Mouse (Mus musculus) heart, postnatal 10 days (tissue): ENCODE measurements around the gene Sirt7. TPM values are rescaled to one million over a fixed set of nuclear protein-coding genes. Genes with fewer than 3 reads are reported as not detected.

ENCODE experiments used
- DNase-seq, 2 experiments: peaks; one replicate each; pipeline ENCODE4 v3.0.0; 2021
- intact Hi-C: fragments of 180-260 bp; cut with DNase I; formaldehyde crosslinking; loops from one replicate; pipeline ENCODE4 v1.15.1; 2025
- total RNA-seq, 2 experiments: library from RNA; stranded (reverse); gene quantifications; 2 replicates each; pipeline ENCODE4 v1.2.3; 2021

The Sirt7 gene
- total RNA-seq, result 10 to 100 TPM; 11.9 to 12.5 TPM

DNA sequence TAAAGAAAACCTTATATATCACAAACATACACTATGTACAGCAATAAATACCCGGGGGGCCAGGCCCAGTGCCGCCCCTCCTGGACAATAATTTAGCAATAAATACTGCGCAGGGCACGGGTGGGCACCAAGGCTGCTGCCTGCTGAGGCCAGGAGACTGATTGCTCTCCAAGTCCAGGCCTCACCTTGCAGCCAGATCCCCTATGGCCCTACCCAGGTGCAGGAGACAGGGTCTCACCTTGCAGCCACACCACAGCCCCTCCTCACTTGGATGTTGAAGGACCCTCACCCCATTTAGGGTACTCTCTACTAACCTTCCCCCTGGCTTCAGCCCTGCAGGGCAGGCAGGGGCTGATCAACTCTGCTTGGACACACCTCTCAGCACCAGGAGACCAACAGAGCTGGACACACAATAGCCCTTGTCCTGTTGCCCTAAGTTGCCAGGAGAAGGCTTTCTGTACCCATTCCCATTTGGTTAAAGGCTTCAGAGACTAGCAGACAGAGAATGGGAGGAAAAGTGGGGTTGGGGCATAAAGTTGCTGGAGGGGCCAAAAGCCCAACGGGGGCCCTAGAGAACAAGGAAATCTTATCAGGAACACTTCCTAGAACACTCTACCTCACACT, at the start of gene Sirt7:
TSS of gene Sirt7 (minus strand) at position 89 of the 624 bp plus-strand sequence.
- intact Hi-C loops, result no loop called here
- DNase-seq, result no peak

DNA sequence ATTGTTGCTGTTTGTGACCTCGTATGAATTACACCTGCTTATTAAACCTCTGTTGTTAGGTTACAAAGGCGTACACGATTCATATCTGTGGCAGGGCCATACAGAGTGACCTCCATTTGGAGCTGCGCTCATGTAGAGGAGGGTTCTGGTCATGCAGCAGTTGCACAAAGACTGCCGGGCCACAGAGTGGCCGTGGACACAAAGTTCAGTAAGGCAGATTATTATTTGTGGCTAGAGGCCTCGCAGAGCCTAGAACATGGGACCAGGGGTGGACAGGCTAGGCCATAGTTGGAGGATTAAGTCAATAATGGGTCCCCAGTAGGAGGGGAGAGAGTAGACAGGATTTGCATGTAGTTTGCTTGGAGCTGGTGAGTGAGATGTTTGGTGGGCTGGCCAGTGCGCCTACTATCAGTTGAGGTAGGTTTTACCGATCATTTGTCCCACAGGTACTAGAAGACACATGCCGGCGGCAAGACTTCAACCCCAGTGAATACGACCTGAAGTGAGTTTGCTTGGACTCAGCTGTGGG, 48.6 kb upstream of the Sirt7 start:
- intact Hi-C loops, result no loop called here
- DNase-seq, result no peak

DNA sequence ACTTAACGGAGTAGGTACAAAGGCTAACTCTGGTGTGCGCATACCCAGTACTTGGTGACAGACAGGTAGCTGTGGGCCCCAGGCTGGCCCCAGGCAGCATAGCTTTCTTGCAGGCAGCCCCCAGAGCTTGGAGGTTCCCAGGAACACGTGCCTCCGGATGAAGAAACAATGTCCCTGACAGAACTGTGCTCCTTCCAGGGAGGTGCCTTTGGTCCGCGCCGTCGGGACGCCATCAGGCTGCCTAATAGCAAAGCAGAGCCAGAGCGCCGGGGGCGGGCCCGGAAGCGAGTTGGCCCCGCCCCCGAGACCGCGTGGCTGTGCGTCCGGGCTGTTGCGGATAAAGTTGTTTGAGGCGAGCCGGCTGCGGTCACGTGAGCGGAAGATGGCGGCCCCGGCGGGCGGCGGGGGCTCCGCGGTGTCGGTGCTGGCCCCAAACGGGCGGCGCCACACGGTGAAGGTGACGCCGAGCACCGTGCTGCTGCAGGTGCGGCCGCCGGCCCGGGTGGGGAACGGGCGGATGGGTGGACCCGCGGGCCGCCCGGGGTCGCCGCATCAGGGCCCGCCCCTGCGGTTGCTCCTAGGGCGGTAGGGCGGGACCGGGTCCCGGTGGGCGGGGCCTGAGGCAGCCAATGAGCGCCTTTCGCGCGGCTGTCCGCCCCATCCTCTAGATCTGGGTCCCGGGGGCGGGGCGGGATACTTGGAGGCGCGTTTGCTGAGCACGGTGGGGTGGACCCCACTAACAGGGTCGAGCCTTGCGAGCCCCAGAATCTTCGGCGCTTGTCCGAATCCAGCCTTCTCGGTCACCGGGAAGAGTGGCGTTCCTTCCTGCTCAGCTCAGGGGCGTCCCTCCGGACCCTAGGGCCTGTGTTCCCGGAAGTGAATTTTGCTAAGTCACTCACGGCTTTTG, 47.9 kb upstream of the Sirt7 start, which contains the start of gene Aspscr1:
TSS of gene Aspscr1 (plus strand) at position 287 of the 907 bp plus-strand sequence.
- intact Hi-C loops, result no loop called here
- peak; percentile 95 to 97 for DNase-seq

DNA sequence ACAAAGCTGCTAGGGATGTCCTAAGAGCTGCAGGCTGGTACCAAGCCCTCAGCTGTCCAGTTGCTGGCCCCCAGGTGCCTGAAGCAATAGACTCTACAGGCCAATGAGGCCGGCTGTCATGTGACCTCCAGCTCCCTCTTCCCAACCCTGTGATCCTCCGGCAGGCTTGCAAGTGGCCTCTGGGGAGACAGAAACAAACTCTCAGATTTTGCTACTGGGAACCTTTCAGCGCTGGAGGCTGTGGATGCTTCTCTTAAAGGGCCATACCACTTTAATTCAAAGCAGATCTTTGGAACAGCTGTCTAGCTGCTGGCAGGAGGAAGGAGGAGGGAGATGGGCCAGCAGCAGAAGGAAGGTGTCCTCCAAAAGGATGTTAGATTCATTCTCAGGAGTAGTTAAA, 41.6 kb upstream of the Sirt7 start:
- peak in 1 of 2 experiments; percentile 36 for DNase-seq
- intact Hi-C loops, result no loop called here

DNA sequence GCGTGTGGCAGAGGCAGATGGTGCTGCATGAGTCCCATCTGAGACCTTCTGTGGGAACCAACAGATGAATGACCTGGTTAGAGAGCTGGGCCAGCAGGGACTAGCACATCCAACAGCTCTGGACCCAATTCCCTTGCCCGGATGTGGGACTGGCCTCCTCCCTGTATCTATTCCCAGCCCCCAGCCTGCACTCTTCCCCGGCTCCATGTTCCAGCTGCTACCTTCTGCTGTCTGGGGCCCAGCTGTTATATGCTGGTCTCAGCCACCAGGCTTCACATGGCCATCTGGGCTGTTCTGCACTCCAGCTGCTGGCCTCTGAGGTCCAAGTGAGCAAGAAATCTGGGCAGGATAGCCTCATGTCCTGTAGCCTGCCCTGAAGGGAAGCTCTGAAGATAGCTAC, 40.4 kb upstream of the Sirt7 start:
- intact Hi-C loops, result no loop called here
- peak; percentile 85 for DNase-seq

DNA sequence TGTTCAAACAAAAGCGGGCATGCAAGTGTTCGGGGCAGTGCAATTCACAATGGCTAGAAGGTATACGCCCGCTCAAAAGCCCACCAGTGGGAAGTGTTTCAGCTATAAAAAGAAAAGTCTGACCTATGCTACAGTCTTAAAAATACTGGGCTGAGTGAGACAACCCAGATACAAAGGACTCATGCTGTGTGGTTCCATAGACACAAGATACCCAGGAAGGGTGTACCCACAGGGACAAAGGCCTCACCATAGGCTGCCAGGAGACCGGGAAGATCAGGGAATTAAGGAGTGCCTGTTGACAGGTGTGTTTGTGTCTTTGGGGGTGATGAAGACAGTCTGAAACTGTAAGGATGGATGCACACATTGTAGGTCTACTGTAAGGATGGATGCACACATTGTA, 38.7 kb upstream of the Sirt7 start:
- intact Hi-C loops, result no loop called here
- DNase-seq, result no peak

DNA sequence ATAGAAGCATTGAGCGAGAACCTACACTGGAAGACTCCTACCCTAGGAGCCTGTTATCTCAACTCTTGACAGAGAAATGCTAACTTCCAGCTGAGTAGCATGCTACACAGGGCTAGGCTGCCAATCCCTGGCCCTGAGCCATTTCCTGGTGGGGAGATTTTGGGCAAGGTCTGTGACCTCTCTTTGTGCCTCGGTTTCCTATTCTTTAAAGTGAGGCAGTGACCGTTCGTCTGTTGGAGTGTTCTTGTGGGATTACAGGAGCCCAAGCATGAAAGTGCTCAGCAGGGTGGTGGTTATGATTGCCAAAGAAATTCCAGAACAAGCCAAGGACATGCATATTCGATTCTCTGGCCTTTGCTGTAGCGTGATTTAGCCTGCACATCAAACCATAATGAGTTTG, 37.7 kb upstream of the Sirt7 start:
- intact Hi-C loops, result no loop called here
- DNase-seq, result no peak

DNA sequence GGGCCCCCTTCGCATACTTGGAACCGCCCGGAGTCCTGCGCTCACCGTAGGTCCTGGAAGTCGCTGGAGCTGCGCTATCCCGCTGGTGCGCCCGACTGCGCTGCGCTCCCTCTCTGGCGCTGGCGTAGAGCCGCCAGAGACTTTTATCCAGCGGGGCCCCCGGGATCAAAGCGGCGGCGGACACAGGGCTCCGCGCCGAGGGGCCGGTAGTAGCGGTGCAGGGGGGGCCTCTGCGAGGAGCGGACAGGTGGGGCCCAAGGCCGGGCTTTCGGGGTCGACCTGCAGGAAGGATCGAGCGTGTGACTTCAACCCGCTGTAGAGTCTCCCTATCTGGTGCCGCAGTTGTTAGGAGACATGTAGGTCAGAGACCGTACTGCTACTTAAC, 36.0 kb upstream of the Sirt7 start, which contains the start of gene Notum:
TSS of gene Notum (minus strand) at position 100 of the 385 bp plus-strand sequence.
- DNase-seq, result no peak
- intact Hi-C loops, result no loop called here

DNA sequence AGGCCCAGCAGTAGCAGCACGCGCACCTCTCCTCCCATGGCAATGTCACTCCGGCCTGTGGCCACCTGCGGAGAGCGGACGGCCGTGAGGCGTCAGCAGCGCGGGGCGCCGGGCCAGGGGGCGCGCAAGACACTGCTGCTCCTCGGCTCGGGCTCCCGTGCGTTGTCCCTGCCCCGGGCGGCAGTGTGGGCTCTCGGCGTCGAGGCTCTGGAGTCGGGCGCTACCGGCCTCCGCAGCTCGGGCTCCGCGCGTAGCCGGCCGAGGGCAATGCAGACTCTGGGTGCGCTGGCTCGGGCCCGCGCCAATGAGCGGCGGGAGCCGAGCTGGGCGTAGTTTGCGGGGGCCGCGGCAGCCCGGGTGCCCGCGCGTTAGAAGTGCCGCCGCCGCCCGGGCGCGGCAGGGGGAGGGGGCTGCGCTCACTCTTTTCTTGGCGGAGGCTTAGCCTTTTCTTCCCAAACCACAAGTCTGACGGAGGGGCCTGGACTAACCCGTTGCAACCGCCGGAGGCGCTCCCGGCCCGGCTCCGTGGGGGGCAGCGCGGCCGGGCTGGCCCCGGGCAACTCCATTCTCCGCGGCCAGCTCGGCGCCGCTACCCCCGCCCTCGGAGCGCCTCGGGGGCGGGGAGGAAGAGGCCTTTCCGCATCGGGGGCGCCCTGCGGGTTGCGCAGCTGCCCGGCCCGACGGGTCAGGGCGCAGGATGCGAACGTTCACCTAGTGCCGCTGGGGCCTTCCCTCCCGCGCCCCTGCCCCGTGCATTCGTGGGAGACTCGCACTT, 35.4 kb upstream of the Sirt7 start:
- peak; percentile 42 to 51 for DNase-seq
- intact Hi-C loops, result no loop called here

DNA sequence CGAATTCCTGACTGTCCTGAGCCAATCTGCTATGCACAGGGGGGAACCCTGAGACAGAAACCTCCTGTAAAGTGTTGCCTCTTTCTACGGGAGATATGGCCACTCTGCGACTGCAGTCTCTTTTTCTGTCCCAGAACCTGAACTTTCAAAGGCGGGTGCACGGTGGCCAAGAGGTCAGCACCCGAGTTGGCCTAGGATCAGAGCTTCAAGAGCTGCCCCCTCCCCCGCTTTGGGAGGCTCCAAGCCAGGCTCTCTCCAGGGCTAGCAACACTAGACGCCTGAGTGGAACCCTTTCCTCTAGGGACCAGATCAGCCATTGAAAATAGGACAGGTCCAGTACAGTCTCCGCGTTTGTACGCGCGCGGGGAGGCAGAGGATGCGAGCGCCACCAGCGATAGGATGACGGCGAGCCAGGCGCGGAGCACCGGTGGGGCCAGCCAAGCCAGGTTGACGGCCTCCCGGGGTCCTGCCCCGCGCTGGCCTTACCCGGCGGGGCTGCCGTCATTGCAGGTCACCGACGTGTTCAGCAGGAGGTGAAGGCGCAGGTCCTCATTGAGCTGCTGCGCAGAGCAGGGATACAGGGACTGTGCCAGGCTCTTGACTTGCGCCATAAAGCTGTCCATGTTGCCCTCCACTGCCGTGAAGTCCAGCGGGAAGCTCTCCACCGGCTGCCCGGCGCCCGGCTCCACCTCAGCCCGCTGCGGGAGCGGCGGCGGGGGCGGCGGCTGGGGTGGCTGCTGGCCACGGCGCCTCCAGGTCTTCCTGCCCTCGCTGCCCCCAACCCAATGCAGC, 34.7 kb upstream of the Sirt7 start:
- no peak for DNase-seq
- intact Hi-C loops, result loop anchor here (1.0 to 5.0 kb wide), 3 partner anchors 19 to 118 kb away; no protein-coding TSS in a partner anchor

DNA sequence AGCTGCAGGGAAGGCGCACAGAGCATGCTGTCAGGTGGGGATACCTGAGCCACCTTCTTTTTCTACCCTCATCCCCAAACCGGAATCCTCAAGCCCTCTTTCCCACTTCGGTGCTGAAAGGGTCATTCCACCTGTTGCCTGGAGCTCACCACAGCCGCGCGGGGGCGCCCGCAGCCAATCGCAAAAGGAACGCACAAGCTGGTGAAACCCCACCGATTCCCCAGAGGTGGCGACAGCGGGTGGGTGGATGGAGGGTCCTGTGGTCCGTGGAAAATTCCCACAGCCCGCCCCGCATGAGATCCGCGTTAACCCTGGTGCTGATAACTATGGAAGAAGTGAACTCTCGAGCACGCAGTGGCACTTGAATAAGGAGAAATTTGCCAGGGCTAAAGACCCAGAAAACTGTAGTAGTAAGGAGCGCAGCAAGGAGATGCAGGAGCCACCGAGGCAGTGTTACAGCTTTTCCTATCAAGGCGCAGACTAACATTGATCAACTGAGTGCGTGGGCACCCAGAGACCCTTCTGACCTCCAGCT, 33.9 kb upstream of the Sirt7 start:
- intact Hi-C loops, result loop anchor here (1.0 to 5.0 kb wide), 3 partner anchors 20 to 118 kb away; no protein-coding TSS in a partner anchor
- DNase-seq, result peak; percentile 85 to 90

DNA sequence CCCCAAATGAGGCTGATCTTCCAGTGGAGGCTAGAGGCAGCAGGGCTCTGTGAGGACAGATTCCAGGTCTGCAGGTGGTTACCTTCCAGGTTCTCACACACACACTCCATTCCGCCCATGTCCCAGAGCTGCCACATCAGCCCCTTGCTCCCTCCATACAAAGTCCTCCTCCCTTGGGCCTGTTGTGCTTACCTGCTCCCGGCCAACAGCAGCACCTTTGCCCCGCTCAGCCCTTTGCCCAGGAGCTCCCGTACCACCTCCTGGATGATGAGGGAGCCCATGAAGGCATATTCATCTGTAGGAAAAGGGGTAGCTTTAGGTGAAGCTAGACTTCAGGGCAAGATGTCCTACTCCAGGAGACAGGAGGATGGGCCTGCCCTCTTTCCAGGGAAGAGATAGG, 32.3 kb upstream of the Sirt7 start:
- no peak for DNase-seq
- intact Hi-C loops, result loop anchor here (5.0 kb wide), 1 partner anchor 120 kb away; no protein-coding TSS in a partner anchor

DNA sequence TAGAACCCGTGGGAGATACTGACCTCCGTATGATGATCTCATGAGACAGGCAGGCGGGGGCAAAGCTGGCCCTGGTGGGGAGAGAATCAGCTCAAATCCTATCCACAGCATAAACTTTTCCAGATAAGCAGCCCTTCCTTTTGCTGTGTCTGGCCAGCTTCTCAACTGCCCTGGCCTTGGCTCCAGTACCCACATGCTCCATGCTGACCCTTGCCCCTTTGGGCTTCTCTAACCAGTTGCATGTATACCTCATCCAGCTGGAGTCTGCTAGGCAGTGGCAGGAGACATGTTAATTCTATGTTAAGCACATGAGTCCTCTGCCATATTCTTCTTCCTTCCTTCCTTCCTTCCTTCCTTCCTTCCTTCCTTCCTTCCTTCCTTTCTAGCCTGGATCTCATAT, 29.7 kb upstream of the Sirt7 start:
- DNase-seq, result no peak
- intact Hi-C loops, result loop anchor here (5.0 kb wide), 1 partner anchor 123 kb away; no protein-coding TSS in a partner anchor

DNA sequence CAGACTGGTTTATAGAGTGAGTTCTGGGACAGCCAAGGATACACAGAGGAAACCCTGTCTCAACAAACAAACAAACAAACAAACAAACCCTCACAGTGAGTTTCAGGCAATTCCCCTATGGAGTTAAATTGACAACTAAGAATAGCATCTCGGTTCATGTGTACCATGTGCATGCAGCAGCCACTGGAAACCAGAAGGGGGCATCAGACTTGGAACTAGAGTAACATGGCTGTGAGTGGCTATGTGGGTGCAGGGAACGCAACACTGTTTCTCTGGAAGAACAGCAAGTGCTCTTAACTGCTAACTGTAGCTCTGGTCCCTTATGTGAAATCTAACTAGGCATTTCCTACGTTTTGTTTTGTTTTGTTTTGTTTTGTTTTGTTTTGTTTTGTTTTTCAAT, 26.8 kb upstream of the Sirt7 start:
- intact Hi-C loops, result no loop called here

DNA sequence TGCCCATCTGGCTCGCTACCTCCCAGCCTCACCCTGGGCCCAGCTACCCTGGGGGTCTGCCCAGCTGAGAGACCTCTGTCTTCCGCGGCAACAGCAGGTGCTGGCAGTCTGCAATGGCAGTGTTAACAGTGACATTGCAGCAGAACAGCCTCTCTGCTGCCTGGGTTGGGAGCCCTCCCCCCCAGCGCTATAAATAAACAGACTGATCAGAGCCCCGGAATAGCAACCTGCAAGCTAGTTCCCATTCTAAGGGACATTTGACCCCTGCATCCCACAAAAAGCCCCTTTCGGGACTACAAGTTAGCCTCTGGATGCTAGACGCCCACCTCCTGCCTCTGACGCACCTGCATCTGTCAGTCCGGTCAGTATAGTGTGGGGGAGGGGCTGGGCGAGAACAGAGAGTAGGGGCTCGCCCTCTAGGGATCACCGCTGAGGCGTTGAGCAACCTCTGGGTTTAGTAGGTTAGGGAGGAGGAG, 23.0 kb upstream of the Sirt7 start, which contains the start of gene Myadml2:
TSS of gene Myadml2 (minus strand) at position 158 of the 476 bp plus-strand sequence.
- peak; percentile 75 to 76 for DNase-seq
- intact Hi-C loops, result no loop called here

More for the DNA sequence above, 26.8 kb upstream of the Sirt7 start:
- no peak for DNase-seq

DNA sequence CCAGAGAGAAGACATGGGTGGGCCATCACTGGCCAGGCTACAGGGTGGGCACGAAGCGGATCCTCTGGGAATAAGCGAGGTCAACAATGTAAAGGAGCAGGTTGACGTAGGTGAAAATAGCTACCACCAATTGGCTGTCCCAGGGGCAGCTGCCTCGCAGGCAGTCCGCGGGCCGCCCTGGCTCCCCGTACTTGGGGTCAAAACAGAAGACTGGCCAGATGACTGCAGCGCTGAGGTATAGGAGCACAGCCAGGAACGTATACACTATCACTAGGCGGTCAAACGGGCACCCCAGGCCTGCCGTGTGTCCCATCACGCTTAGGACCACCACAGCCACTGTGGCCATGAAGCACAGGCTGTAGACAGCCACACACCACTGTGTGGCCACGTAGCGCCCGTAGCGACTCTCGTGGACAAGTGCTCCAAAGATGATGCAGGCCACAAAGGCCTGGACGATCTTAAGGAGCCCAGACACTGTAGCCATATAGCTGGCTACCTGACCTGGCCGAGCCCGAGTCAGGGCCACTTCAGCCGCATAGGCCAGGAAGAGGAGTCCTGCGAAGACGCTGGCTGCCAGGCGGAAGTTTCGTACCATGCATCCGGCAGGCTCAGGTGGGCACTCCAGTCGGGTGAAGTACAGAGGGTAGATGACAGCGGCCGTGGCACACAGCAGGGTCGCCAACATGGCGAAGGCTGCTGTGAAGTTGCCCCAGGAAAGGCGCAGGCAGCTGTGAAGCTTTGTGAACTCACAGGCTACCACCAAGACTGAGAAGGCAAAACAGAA, 22.2 kb upstream of the Sirt7 start:
- intact Hi-C loops, result no loop called here
- DNase-seq, result peak in 1 of 2 experiments; percentile 39

DNA sequence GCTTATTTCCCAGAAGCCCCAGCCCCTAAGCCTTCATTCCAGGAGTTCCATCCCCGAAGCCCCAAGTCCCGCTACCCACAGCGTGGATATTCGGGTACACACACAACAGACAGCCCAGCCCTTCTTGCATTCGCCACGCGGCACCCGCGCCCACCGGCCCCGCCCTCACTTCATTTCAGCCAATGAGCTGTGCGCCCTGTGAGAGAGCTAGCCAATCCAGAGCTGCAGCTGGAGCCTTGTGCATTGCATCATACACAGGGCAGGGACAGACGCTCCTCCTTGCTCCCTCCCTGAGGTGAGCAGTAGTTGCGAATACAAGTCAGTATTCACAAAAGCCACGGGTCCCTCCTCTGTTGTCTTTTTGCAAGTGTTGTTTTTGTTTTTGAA, 18.6 kb upstream of the Sirt7 start, which contains the start of gene Pycr1:
TSS of gene Pycr1 (minus strand) at position 169 of the 387 bp plus-strand sequence.
- intact Hi-C loops, result no loop called here
- DNase-seq, result peak; percentile 96

DNA sequence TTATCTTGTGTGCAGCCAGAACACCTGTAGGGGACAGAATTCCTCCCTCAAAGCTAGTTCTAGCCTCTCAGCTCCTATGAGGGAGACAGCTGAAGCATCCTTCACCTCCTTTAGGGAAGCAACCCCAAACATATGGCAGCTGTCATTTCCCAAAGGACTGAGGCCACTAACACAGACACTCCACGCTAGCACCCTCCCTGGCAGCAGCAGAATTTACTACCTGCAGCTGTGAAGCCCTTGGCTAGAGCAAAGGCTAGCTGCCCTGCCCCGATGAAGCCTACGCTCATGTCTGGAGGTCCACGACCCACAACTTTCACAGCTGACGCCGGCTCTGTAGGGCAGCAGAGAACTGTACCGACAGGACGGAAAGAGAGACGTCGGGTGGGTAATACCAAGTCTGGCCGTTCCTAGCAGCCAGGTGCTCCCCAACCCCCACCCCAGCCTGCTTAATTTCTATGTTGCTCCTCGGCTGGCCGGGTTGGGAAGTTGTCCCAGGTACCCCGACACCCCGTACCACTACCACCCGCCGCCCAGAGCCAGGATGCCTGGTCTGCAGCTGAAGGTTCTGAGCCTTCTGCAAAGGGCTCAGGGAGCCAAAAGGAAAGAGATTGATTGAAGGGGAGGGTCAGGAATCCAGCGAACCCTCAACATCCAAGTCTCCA, 18.0 kb upstream of the Sirt7 start:
- DNase-seq, result no peak
- intact Hi-C loops, result no loop called here
